Mouse (Mus musculus): ENCODE measurements at regions not wholly inside any gene's neighbourhood (a gene's known extent, or its start where the extent isn't known, plus 50 kb on each side); places are given as distances from the start of the nearest gene placed in this dataset.

- in situ Hi-C loops (cut with MboI, MseI) = no loop called here
Observed at GRCm38 (mm10) chr15:72312417-72312816, 1521.9 kb upstream of the Gm6569 start.

DNA sequence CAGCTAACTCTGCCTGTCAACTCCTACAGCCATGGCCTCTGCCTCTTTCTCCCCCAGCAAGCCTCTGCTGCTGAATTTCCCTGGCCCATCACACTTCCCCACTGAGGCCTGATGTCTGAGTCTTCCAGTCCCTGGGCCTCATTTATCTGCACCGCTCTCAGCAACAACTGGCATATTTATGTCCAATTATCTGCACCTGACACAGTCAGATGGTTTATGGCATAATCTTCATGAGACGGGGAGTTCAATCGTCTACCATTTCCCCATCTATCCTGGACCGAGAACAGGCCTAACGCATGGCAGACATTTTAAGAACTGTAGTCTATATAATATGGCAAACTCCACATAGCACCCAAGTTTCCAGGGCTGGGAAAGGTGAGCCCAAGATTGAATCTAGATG, 1512.8 kb upstream of the Gm6569 start:
- in situ Hi-C loops (cut with MboI, MseI) = no loop called here

DNA sequence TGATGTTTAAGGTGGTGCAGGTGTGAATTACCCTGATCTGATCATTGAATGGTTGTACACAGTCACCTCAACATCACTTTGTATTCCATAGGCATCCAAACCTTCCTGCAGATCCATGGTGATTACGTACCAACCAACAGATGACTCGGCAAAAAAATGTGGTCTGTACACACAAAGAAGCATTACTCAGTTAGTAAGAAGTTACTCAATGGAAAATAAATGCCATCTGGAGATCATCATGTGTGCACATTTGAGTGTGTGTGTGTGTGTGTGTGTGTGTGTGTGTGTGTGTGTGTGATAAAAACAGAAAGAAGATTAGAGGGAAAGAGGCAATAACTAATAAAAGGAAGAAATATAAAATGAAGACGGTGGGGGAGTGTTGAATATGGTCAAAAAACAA, 1512.2 kb upstream of the Gm6569 start:
- in situ Hi-C loops (cut with MboI, MseI) = no loop called here

DNA sequence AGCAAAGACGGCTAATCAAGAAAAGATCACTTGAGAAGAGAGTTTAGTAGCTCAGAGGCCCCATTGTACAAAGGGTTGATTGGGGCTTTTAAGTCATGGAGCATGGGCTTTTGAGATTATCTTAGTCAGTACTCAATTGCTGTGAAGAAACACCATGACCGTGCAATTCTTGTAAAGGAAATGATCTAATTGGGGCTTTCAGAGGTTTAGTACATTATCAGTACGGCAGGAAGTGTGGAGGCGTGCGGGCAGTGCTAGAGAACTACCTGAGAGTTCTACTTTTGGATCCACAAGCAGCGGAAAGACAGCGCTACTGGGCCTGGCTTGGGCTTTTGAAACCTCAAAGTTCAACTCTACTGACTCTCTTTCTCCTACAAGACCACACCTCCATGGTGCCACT, 1511.2 kb upstream of the Gm6569 start:
- in situ Hi-C loops (cut with MboI, MseI) = no loop called here

GRCm38 (mm10) chr15:72331262-72331661, 1503.1 kb upstream of the Gm6569 start:
- in situ Hi-C loops (cut with MboI, MseI) = no loop called here

GRCm38 (mm10) chr15:72334497-72334896, 1499.9 kb upstream of the Gm6569 start:
- in situ Hi-C loops (cut with MboI, MseI) = no loop called here

DNA sequence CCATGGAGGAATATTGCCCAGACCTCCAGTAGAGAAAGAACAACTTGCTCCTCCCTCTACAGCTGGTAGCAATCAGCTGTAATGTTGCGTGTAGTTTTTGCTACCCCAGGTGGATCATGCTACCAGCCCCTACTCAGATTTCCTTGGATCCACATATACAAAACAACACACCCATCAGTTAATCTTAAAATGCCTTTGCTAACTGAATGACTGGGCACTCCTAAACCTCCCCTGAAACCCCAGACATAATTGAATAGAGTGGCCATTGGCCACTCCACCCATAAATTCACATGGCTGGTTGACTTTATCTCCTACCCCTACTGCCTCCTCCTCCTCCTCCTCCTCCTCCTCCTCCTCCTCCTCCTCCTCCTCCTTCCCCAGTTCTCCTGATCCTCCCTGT, 1494.7 kb upstream of the Gm6569 start:
- in situ Hi-C loops (cut with MboI, MseI) = no loop called here

- in situ Hi-C loops (cut with MboI, MseI) = no loop called here
Observed at GRCm38 (mm10) chr15:72341991-72342390, 1492.4 kb upstream of the Gm6569 start.

GRCm38 (mm10) chr15:72342504-72342903, 1491.9 kb upstream of the Gm6569 start:
- in situ Hi-C loops (cut with MboI, MseI) = no loop called here

GRCm38 (mm10) chr15:72343794-72344193, 1490.6 kb upstream of the Gm6569 start:
- in situ Hi-C loops (cut with MboI, MseI) = no loop called here

DNA sequence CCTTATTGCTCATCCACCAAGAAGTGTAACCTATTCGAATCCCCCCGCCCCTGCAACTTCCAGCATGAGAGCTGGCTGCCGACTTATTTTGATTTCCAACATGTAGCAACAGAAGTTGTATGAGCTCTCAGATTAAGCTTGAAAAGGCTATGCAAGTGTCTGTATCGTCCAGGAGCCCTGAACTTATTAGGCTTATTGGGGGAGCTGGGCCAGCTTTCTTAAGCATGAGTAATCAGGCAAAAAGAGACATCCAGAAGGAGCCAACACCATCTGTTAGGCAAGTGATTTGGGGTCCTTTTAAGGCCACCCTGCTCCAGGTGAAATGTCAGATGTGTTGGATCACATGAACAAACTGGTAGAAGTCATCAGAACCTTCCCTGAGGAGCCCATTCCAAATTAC, 1481.0 kb upstream of the Gm6569 start:
- in situ Hi-C loops (cut with MboI, MseI) = no loop called here

- in situ Hi-C loops (cut with MboI, MseI) = no loop called here
Observed at GRCm38 (mm10) chr15:72355626-72356025, 1478.7 kb upstream of the Gm6569 start.

DNA sequence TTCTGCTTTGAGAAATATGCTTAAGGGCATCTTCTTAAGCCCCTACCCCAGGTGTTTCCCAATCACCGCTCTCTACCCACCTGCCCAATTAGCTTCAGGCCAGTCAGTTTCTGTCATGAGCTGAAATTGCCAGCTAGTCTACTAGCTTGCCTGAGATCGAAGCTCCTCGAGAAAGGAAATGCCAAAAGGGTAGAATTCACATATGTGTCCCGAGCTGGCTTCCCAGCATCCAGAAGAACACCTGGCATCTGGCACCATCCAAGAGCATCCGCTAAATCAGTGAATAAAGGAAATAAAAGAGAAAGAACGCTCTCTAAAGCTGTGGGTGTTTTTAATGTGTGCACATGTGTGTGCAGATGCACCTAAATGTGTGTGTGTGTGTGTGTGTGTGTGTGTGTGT, 1474.7 kb upstream of the Gm6569 start:
- in situ Hi-C loops (cut with MboI, MseI) = no loop called here

DNA sequence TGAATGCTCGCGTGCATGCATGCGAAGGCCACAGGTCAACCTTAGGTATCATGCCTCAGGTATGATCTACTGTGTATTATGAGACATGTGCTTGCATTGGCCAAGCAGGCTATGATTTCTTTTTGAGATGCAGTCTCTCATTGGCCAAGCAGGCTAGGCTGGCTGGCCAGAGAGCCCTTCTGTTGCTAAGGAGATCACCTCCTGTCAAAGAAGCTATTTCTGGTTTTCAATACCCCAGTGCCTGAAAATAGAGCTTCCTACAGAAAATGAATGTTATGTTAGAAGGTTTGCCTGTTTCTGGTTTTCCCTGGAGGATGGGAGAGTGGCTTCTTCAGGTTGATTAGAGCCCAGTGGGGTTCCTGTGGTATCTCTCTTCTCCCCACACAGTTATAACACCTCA, 1474.3 kb upstream of the Gm6569 start:
- in situ Hi-C loops (cut with MboI, MseI) = no loop called here

DNA sequence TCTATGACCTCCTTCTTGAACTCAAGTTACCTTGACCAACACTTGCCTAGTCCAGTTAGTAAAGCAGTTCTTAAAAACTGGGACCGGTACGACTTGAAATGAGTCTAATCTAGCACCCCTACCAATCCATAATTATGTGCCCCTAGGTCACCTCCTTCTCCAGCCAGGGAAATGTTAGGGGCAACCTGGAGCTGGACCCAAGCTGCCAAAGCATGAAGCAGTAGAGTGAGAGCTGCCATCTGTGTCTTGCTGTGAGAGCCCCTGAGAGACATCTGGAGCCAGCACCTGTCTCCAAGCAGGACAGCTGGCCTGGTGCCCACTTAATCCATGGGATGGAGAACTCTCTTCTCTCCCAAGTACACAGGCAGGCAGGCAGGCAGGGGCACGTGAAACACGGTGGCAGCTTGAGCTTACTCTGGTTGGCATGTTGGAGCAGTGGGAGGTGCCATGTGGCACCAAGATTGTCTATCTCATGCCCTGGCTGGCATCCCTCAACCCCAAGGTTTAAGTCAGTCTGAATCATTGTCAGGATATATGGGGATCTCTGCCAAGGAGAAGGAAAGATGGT, 1473.8 kb upstream of the Gm6569 start:
- in situ Hi-C loops (cut with MboI, MseI) = no loop called here

GRCm38 (mm10) chr15:72373041-72373440, 1461.3 kb upstream of the Gm6569 start:
- in situ Hi-C loops (cut with MboI, MseI) = no loop called here

GRCm38 (mm10) chr15:72377201-72377600, 1457.2 kb upstream of the Gm6569 start:
- in situ Hi-C loops (cut with MboI, MseI) = no loop called here

GRCm38 (mm10) chr15:72379291-72379690, 1455.1 kb upstream of the Gm6569 start:
- in situ Hi-C loops (cut with MboI, MseI) = no loop called here

DNA sequence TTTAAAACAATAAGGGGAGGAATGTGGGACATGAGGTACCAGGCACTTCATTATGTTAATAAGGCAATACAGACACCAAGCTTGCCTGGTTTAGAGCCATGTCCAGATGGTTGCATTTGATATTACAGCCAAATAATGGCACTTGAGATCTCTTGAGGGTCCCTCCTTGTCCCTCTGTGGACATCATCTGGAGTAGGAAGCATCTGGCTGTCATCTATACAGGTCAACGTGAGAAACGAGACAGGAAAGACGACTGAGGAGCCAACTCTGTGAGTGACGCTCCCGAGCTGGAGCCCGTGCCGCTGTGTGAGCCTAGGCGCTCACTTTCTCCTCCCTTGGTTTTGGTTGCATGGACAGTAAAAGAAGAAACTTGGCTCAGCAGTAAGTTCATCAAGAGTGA, 1453.2 kb upstream of the Gm6569 start:
- in situ Hi-C loops (cut with MboI, MseI) = no loop called here

GRCm38 (mm10) chr15:72381744-72382143, 1452.6 kb upstream of the Gm6569 start:
- in situ Hi-C loops (cut with MboI, MseI) = no loop called here

DNA sequence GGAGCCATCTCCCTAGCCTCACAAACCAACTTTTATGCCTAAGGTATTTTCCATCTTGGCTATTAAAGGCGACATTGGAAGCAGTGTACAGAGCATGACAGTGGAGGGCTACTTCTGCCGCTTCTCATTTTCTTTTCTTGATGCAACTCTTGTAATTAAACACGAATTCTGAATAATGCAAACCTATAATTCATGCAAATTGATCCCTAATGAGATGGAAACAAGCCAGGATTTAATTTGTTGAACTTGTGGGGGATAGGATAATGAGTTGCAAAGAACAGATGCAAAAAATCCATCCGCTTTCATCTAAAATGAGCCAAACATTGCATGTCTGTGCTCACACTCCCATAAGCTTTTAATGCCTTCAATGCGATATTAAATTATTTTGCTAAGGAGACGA, 1451.8 kb upstream of the Gm6569 start:
- in situ Hi-C loops (cut with MboI, MseI) = no loop called here

GRCm38 (mm10) chr15:72383062-72383461, 1451.3 kb upstream of the Gm6569 start:
- in situ Hi-C loops (cut with MboI, MseI) = no loop called here

GRCm38 (mm10) chr15:72383470-72383869, 1450.9 kb upstream of the Gm6569 start:
- in situ Hi-C loops (cut with MboI, MseI) = no loop called here

DNA sequence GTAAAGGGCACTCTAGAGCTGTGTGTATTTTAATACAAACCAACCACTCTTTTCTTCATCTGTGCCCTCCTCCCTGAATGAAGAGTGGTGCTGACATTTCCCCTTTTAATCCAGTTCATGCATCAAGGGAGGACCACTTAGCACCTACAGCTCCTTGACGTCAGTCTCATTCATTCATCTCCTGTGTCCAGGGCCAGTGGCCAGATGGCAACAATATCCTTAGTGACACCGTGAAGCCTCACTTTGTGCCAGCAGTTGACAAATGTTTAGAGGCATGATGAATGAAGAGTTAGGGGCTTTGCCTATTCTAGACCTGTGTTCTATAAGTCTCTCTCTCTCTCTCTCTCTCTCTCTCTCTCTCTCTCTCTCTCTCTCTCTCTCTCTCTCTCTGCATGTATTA, 1441.1 kb upstream of the Gm6569 start:
- in situ Hi-C loops (cut with MboI, MseI) = no loop called here
